Mouse (Mus musculus) lung, postnatal 0 days (tissue): Measurements from ENCODE around the gene Sept8. TPM values are rescaled to one million over a fixed set of nuclear protein-coding genes. Genes with fewer than 3 reads are reported as not detected.
"Not testable (repeated sequence)": the region's sequence is repeated elsewhere in the genome, so short reads cannot be mapped to it uniquely, and the experiment has no call there.

Source experiments
- ATAC-seq: fragments of 200-750 bp; cut with Nextera tagmentation; 2 replicates; pipeline ENCODE4 v1.8.0; 2017; ENCODE audit warnings: moderate library complexity
- DNase-seq: peaks from one replicate; pipeline ENCODE4 v3.0.0-alpha.2; 2016; ENCODE audit warnings: low spot score
- H3K27ac ChIP-seq: fragments of 300-500 bp; sonication (generic); 2 replicates; pipeline ENCODE4 v1.5.1; 2014; ENCODE audit warnings: antibody characterized with exemption, mild to moderate bottlenecking, low read length, mixed read lengths
- H3K27me3 ChIP-seq: fragments of 300-500 bp; sonication (generic); replicated peaks from 2 replicates; pipeline ENCODE4 v1.6.1; 2014; ENCODE audit warnings: low read length, mixed read lengths; ENCODE audit not compliant: insufficient read depth
- H3K36me3 ChIP-seq: fragments of 300-500 bp; sonication (generic); 2 replicates; pipeline ENCODE4 v1.6.1; 2014; ENCODE audit warnings: low read length, mixed read lengths; ENCODE audit not compliant: insufficient read depth
- H3K4me1 ChIP-seq: fragments of 300-500 bp; sonication (generic); 2 replicates; pipeline ENCODE4 v1.6.1; 2014; ENCODE audit warnings: antibody characterized with exemption, low read depth, low read length, mixed read lengths; ENCODE audit not compliant: insufficient read depth
- H3K4me2 ChIP-seq: fragments of 300-500 bp; sonication (generic); replicated peaks from 2 replicates; pipeline ENCODE4 v1.6.1; 2014; ENCODE audit warnings: low read depth, mild to moderate bottlenecking, low read length, moderate library complexity, mixed read lengths
- H3K4me3 ChIP-seq: fragments of 300-500 bp; sonication (generic); 2 replicates; pipeline ENCODE4 v1.5.1; 2014; ENCODE audit warnings: low read depth, low read length
- H3K9ac ChIP-seq: fragments of 300-500 bp; sonication (generic); replicated peaks from 2 replicates; pipeline ENCODE4 v1.6.1; 2014; ENCODE audit warnings: low read depth, mild to moderate bottlenecking
- H3K9me3 ChIP-seq: fragments of 300-500 bp; sonication (generic); 2 replicates; pipeline ENCODE4 v1.6.1; 2016; ENCODE audit warnings: low read length, mixed read lengths
- CTCF ChIP-seq: IDR thresholded peaks from 2 replicates; pipeline ENCODE4 v1.5.1; 2016; ENCODE audit warnings: antibody characterized with exemption, mild to moderate bottlenecking
- EP300 ChIP-seq: IDR thresholded peaks from 2 replicates; pipeline ENCODE4 v1.6.1; 2016; ENCODE audit warnings: antibody characterized with exemption, mild to moderate bottlenecking, control low read depth
- WGBS: fragments of 180-500 bp; shearing (Covaris S2); extraction: QIAGEN DNeasy Blood & Tissue Kit; methylation state at CpG from one replicate; pipeline ENCODE4 v1.1.7; 2014; 5-methylcytosine and 5-hydroxymethylcytosine counted together
- polyA plus RNA-seq: library from polyadenylated mRNA; unstranded; fragments of >200 nt; fragmentation: Nextera tagmentation; extraction: Ambion mirVana; gene quantifications from 2 replicates; pipeline ENCODE4 v1.2.1, GENCODE M21; 2015

Sept8 gene
- polyA plus RNA-seq, 1 experiment from 2014 or later = 13.9 TPM

GRCm38 (mm10) chr11:53559980-53560379 lies 40.9 kb downstream of the Sept8 start:
- not testable (repeated sequence) for H3K4me3 ChIP-seq, H3K4me2 ChIP-seq, H3K9me3 ChIP-seq, H3K9ac ChIP-seq, H3K27ac ChIP-seq, DNase-seq, ATAC-seq, H3K36me3 ChIP-seq, H3K4me1 ChIP-seq, H3K27me3 ChIP-seq
- 52% methylated on average over 1 of the region's 3 CpGs for WGBS

DNA sequence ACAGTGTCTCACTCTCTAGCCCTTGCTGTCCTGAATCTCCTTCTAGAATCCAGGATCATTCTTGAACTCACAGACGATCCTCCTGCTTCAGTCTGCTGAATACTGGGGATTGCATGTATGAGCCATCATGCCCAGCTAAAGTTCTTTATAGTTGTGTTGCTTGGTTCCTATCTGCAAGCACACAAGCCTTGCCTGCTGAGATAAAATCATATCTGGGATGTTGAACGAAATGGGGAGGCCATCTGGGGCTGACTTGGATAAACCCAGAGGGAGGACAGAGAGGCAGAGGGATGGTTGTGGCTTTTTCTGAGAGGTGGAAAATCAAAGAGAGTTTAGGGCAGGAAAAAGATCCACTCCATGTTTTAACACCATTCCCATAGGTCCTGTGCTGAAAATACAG lies 42.9 kb downstream of the Sept8 start:
- no peak for ATAC-seq
- H3K4me3 ChIP-seq = no peak overlapping the region
- TF ChIP-seq CTCF (no peak), EP300 (no peak)

DNA sequence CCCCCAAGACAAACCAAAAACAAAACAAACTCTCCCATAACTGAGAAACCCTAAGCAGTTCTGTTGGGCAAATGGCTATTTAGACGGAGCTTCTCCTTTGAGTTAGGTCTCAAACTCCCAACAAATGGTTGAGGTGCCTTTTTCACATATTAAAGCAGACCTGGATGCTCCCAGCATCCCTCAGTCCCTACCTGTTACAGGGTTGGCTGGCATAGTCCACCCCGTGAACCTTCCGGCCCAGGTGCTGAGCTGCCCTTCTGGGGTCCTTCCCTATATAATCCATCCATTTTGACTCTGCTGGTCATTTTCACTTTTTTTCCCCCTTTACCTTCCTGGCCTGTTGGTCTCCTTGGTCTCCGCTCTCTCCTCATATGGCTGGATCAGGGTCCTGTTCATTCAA lies 47.6 kb downstream of the Sept8 start:
- H3K9me3 ChIP-seq = no peaks in the 10 kb centered on the region
- no peaks in the 10 kb centered on the region for H3K27me3 ChIP-seq
- peak overlapping the region; percentile 91; the same call in 1 of the 2 replicates for H3K4me3 ChIP-seq
- peak overlapping the region; percentile 79 for H3K4me2 ChIP-seq
- no peak overlapping the region for H3K27ac ChIP-seq
- H3K36me3 ChIP-seq = no peaks in the 10 kb centered on the region
- no peak for DNase-seq
- H3K4me1 ChIP-seq = no peaks in the 10 kb centered on the region; the same call in 1 of the 2 replicates
- H3K9ac ChIP-seq = no peak overlapping the region
- WGBS = 81% methylated on average over 4 of the region's 4 CpGs
- TF ChIP-seq CTCF = no peak
- no peak for TF ChIP-seq EP300
- no peak for ATAC-seq

More for the DNA sequence above, 42.9 kb downstream of the Sept8 start:
- Histone ChIP-seq H3K9me3 (no peaks in the 10 kb centered on the region), H3K27ac (no peak overlapping the region), H3K36me3 (no peaks in the 10 kb centered on the region), H3K27me3 (no peaks in the 10 kb centered on the region), H3K9ac (no peak overlapping the region), H3K4me1 (no peaks in the 10 kb centered on the region; the same call in 1 of the 2 replicates), H3K4me2 (no peak overlapping the region)
- no peak for DNase-seq
- 70% methylated on average over 2 of the region's 2 CpGs for WGBS

GRCm38 (mm10) chr11:53567224-53568014 lies 48.4 kb downstream of the Sept8 start, which contains the start of gene Kif3a:
Gene Kif3a (plus strand): TSS chr11:53567379.
- Histone ChIP-seq H3K4me3 (peak within 1 kb of the TSS; percentile 91), H3K4me1 (no peaks in the 10 kb centered on the region; the same call in 1 of the 2 replicates), H3K27ac (peak within 1 kb of the TSS; percentile 43; the same call in 1 of the 2 replicates), H3K9me3 (no peaks in the 10 kb centered on the region), H3K9ac (peak within 1 kb of the TSS; percentile 62), H3K4me2 (peak within 1 kb of the TSS; percentile 79), H3K27me3 (no peaks in the 10 kb centered on the region), H3K36me3 (no peaks in the 10 kb centered on the region)
- 1% methylated on average over 56 of the region's 69 CpGs for WGBS
- DNase-seq (peak; percentile 98), ATAC-seq (peak; percentile 99)
- TF ChIP-seq CTCF = 0 out of 2 replicates have a peak, but pooled peaks have one; percentile 13
- no peak for TF ChIP-seq EP300

DNA sequence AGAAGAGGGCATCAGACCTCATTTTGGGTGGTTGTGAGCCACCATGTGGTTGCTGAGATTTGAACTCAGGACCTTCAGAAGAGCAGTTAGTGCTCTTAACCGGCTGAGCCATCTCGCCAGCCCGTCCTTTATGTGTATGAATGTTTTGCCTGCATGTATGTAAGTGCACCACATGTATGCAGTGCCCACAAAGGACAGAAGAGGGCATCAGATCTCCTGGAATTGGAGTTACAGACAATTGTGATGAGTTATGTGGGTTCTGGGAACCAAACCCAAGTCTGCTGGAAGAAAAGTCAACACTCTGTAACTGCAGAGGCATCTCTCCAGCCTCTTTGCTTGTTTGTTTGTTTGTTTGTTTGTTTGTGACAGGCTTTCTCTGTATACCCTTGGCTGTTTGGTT lies 61.5 kb downstream of the Sept8 start:
- Histone ChIP-seq H3K4me1 (no peaks in the 10 kb centered on the region), H3K27me3 (no peaks in the 10 kb centered on the region), H3K9me3 (no peaks in the 10 kb centered on the region), H3K4me2 (no peak overlapping the region), H3K27ac (no peak overlapping the region), H3K36me3 (peaks cover 18% of the 10 kb centered on the region), H3K9ac (no peak overlapping the region), H3K4me3 (no peak overlapping the region)
- no peak for ATAC-seq
- TF ChIP-seq EP300 = no peak
- no peak for TF ChIP-seq CTCF
- DNase-seq = no peak
- WGBS = 99% methylated on average over 3 of the region's 3 CpGs

DNA sequence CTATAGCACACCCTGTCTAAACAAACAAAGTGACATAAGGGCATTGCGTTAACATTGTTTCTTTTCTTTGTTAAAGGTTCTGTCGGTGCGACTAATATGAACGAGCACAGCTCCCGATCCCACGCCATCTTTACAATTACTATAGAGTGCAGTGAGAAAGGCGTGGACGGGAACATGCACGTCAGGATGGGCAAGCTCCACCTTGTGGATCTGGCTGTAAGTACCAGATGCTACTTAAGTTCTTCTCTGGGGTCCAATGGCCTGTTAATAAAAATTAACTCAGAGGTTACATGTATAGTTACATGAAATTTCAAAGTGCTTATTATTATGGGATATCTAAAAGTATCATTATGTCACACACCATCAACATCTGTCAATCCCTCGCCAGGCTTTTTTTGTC lies 64.1 kb downstream of the Sept8 start:
- DNase-seq = no peak

More for the DNA sequence above, 64.1 kb downstream of the Sept8 start:
- no peak overlapping the region for H3K4me3 ChIP-seq
- no peak for ATAC-seq
- H3K27ac ChIP-seq = no peak overlapping the region
- 71% methylated on average over 10 of the region's 10 CpGs for WGBS
- no peaks in the 10 kb centered on the region for H3K4me1 ChIP-seq
- H3K9ac ChIP-seq = no peak overlapping the region
- H3K4me2 ChIP-seq = no peak overlapping the region
- no peaks in the 10 kb centered on the region for H3K9me3 ChIP-seq
- H3K27me3 ChIP-seq = no peaks in the 10 kb centered on the region
- peaks cover 18% of the 10 kb centered on the region for H3K36me3 ChIP-seq
- TF ChIP-seq EP300 (no peak), CTCF (peak; percentile 39)
